Mouse (Mus musculus) heart, embryonic 11.5 days (tissue): ENCODE results near the gene Fnbp1. TPM values are rescaled to one million over a fixed set of nuclear protein-coding genes. Genes with fewer than 3 reads are reported as not detected.

Experiments used
- ATAC-seq: fragments of 200-750 bp; cut with Nextera tagmentation; replicated peaks from 2 replicates; pipeline ENCODE4 v1.8.0; 2017; ENCODE audit warnings: moderate library complexity; ENCODE audit not compliant: insufficient number of reproducible peaks, low FRiP score, low TSS enrichment
- H3K27ac ChIP-seq: fragments of 300-500 bp; sonication (generic); 2 replicates; pipeline ENCODE4 v1.5.1; 2014; ENCODE audit warnings: mild to moderate bottlenecking, low read depth, low read length
- H3K27me3 ChIP-seq: fragments of 300-500 bp; sonication (generic); 2 replicates; pipeline ENCODE4 v1.6.1; 2014; ENCODE audit warnings: mild to moderate bottlenecking, low read length, mixed read lengths; ENCODE audit not compliant: control insufficient read depth, insufficient read depth
- H3K36me3 ChIP-seq: fragments of 300-500 bp; sonication (generic); 2 replicates; pipeline ENCODE4 v1.6.1; 2014; ENCODE audit warnings: mild to moderate bottlenecking, low read length, moderate library complexity, mixed read lengths; ENCODE audit not compliant: control insufficient read depth, insufficient read depth
- H3K4me1 ChIP-seq: fragments of 300-500 bp; sonication (generic); 2 replicates; pipeline ENCODE4 v1.6.1; 2014; ENCODE audit warnings: low read length; ENCODE audit not compliant: control insufficient read depth, insufficient read depth
- H3K4me2 ChIP-seq: fragments of 300-500 bp; sonication (generic); 2 replicates; pipeline ENCODE4 v1.6.1; 2014; ENCODE audit warnings: mild to moderate bottlenecking, moderate library complexity
- H3K4me3 ChIP-seq: fragments of 300-500 bp; sonication (generic); 2 replicates; pipeline ENCODE4 v1.5.1; 2014; ENCODE audit warnings: low read depth, low read length
- H3K9ac ChIP-seq: fragments of 300-500 bp; sonication (generic); 2 replicates; pipeline ENCODE4 v1.6.1; 2014; ENCODE audit warnings: mild to moderate bottlenecking, low read depth, low read length, moderate library complexity
- H3K9me3 ChIP-seq: fragments of 300-500 bp; sonication (generic); replicated peaks from 2 replicates; pipeline ENCODE4 v1.6.1; 2016; ENCODE audit warnings: low read length; ENCODE audit not compliant: control insufficient read depth
- WGBS: fragments of 180-500 bp; shearing (Covaris S2); extraction: QIAGEN DNeasy Blood & Tissue Kit; methylation state at CpG from one replicate; pipeline ENCODE4 v1.1.7; 2014; ENCODE audit not compliant: insufficient replicate concordance; 5-methylcytosine and 5-hydroxymethylcytosine counted together
- polyA plus RNA-seq: library from polyadenylated mRNA; unstranded; fragments of >200 nt; fragmentation: Nextera tagmentation; extraction: Ambion mirVana; gene quantifications from 2 replicates; pipeline ENCODE4 v1.2.1, GENCODE M21; 2014

Gene Fnbp1
- polyA plus RNA-seq, 1 experiment from 2014 or later: 19.5 TPM

DNA sequence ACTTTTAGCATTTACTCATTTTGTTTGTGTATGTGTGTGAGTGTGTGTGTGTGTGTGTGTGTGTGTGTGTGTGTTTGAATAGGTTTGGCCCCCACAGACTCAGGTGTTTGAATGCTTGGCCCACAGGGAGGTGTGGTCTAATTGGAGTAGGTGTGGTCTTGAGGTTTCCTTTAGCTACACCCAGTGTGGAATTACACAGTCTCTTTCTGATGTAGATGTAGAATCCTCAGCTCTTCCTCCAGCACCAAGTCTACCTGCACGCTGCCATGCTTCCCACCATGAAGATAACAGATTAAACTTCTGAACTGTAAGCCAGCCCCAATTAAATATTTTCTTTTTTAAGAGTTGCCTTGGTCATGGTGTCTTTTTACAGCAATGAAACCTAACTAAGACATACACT, 81.5 kb downstream of the Fnbp1 start:
- Histone ChIP-seq H3K9ac (no peak overlapping the region), H3K36me3 (peaks cover 26% of the 10 kb centered on the region), H3K27me3 (no peaks in the 10 kb centered on the region), H3K9me3 (0 out of 2 replicates have a peak, but pooled peaks cover 4% of the 10 kb centered on the region), H3K4me3 (no peak overlapping the region), H3K4me1 (no peaks in the 10 kb centered on the region), H3K4me2 (no peak overlapping the region), H3K27ac (no peak overlapping the region)
- 92% methylated on average over 1 of the region's 1 CpGs for WGBS
- no peak for ATAC-seq

DNA sequence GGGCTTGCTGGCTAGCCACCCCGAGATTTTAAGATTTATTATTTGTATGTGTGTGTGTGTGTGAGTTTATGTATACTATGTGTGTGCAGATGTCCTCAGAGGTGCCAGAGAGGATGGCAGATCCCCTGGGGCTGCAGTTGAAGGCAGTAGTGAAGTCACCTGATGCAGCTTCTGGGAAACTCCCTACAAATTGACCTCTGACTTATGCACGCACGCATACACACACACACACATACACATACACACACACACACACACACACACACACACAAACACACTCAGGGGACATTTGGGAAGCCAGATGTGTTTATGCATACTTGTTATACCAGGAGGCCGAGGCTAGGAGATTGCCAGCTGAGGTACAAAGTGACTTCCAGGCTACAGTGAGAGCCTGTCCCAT, 83.4 kb downstream of the Fnbp1 start:
- H3K27ac ChIP-seq: no peak overlapping the region
- peaks cover 37% of the 10 kb centered on the region for H3K36me3 ChIP-seq
- H3K4me1 ChIP-seq: no peaks in the 10 kb centered on the region
- H3K9ac ChIP-seq: no peak overlapping the region
- no peak overlapping the region for H3K4me2 ChIP-seq
- 0 out of 2 replicates have a peak, but pooled peaks cover 4% of the 10 kb centered on the region for H3K9me3 ChIP-seq
- WGBS: 82% methylated on average over 4 of the region's 4 CpGs
- H3K4me3 ChIP-seq: no peak overlapping the region
- no peaks in the 10 kb centered on the region for H3K27me3 ChIP-seq
- ATAC-seq: no peak

DNA sequence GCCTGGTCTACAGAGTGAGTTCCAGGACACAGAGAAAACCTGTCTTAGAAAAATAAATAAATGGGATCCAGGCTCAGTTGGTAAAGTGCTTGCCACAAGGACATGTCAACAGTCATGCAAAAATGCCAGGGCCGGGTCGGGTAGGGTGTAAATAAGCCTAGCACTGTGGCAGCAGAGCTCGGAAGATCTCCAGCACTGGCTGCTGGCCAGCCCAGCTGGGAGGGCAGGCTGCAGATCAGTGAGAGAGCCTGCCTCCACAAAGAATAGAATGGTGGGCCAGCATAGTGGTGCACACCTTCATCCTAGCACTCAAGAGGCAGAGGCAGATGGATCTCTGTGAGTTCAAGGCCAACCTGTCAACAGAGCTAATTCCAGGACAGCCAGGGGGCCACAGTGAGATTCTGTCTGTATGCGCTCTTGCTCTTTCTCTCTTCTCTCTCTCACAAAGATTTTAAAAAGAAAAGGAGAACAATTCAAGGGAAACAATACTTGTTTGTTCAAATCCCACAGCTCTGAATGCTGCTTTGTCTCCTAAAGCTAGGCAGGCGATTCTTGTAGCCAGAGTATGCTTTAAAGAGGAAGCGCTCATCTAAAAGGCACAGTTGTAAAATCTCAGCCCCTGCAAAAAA, 84.1 kb downstream of the Fnbp1 start:
- H3K4me2 ChIP-seq: no peak overlapping the region
- H3K9me3 ChIP-seq: 0 out of 2 replicates have a peak, but pooled peaks cover 4% of the 10 kb centered on the region
- H3K9ac ChIP-seq: no peak overlapping the region
- 83% methylated on average over 6 of the region's 6 CpGs for WGBS
- no peak for ATAC-seq
- no peaks in the 10 kb centered on the region for H3K27me3 ChIP-seq
- H3K36me3 ChIP-seq: peaks cover 39% of the 10 kb centered on the region
- no peaks in the 10 kb centered on the region for H3K4me1 ChIP-seq
- H3K27ac ChIP-seq: no peak overlapping the region
- no peak overlapping the region for H3K4me3 ChIP-seq

DNA sequence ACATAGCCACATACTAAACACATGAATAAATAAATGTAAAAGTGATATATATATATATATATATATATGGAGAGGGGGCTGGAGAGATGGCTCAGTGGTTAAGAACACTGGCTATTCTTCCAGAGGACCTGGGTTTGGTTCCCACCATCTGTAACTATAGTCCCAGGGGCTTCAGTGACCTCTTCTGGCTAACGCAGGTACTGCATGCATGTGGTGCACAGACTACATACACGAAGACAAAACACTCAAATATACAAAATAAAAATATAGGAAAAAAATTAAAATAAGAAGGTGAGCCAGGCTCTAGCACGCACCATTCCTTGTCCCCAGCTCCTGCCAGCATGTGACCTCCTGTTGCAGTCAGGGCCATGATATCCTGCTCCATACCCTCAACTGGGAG, 85.7 kb downstream of the Fnbp1 start:
- WGBS: 92% methylated on average over 3 of the region's 3 CpGs
- no peak overlapping the region for H3K27ac ChIP-seq
- H3K4me2 ChIP-seq: no peak overlapping the region
- H3K9ac ChIP-seq: no peak overlapping the region
- no peak for ATAC-seq
- peaks cover 44% of the 10 kb centered on the region for H3K36me3 ChIP-seq
- no peaks in the 10 kb centered on the region for H3K4me1 ChIP-seq
- H3K9me3 ChIP-seq: 0 out of 2 replicates have a peak, but pooled peaks cover 4% of the 10 kb centered on the region
- H3K4me3 ChIP-seq: no peak overlapping the region
- no peaks in the 10 kb centered on the region for H3K27me3 ChIP-seq

DNA sequence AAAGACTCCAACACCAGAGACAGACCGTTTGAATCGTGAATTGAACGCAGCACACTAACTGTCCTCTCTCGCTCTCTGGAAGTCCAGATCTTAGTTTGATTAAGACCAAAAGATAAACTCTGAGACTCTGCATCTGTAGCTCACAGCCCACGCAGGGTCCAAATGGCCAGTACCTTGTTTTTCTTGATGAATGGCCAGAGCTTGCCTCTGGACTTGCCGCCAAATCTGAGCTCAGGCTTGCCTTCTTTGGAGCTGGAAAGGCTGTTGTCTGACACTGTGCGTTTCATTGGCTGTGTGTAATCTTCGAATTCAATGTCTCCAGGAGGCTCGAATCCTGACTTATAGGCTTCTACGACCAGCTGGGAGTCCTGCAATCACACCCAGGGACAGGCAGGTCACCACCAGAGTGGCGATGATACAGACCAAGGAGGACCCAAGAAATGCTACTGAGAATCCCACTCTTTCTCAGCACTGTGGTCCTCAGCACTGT, 87.9 kb downstream of the Fnbp1 start:
- Histone ChIP-seq H3K4me3 (no peak overlapping the region), H3K36me3 (peaks cover 44% of the 10 kb centered on the region), H3K27ac (no peak overlapping the region), H3K9me3 (0 out of 2 replicates have a peak, but pooled peaks cover 4% of the 10 kb centered on the region), H3K27me3 (no peaks in the 10 kb centered on the region), H3K4me2 (no peak overlapping the region), H3K4me1 (0 out of 2 replicates have a peak, but pooled peaks cover 3% of the 10 kb centered on the region), H3K9ac (no peak overlapping the region)
- WGBS: 85% methylated on average over 11 of the region's 11 CpGs
- ATAC-seq: no peak

DNA sequence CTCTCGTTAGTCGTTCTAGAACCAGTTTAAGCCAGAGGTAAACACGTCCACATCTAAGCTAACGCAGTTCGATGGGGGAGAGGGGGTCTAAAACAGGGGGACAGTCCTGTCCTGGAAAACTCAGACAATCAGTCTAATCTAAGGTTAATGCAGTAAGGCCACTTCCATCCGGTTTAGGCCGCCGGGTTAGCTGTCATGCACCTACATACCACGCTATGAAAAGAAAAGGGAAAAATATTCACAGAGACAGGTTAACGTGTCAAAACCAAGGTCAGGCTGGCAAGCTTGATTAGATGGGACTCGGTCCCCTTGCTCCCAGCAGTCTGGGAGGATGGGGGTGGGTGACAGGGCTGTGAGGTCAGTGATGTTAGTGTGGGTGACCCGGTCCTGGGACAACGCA, 88.4 kb downstream of the Fnbp1 start:
- Histone ChIP-seq H3K4me3 (no peak overlapping the region), H3K36me3 (peaks cover 42% of the 10 kb centered on the region), H3K9me3 (0 out of 2 replicates have a peak, but pooled peaks cover 4% of the 10 kb centered on the region), H3K27me3 (no peaks in the 10 kb centered on the region), H3K27ac (no peak overlapping the region), H3K4me1 (0 out of 2 replicates have a peak, but pooled peaks cover 3% of the 10 kb centered on the region), H3K9ac (no peak overlapping the region), H3K4me2 (no peak overlapping the region)
- no peak for ATAC-seq
- 89% methylated on average over 13 of the region's 13 CpGs for WGBS

- H3K4me3 ChIP-seq: no peak overlapping the region
- H3K4me1 ChIP-seq: 0 out of 2 replicates have a peak, but pooled peaks cover 3% of the 10 kb centered on the region
- H3K36me3 ChIP-seq: peaks cover 37% of the 10 kb centered on the region
- WGBS: 84% methylated on average over 10 of the region's 10 CpGs
- H3K4me2 ChIP-seq: no peak overlapping the region
- no peaks in the 10 kb centered on the region for H3K27me3 ChIP-seq
- H3K9me3 ChIP-seq: 0 out of 2 replicates have a peak, but pooled peaks cover 4% of the 10 kb centered on the region
- H3K9ac ChIP-seq: no peak overlapping the region
- no peak for ATAC-seq
- H3K27ac ChIP-seq: no peak overlapping the region
Observed at GRCm38 (mm10) chr2:31052441-31052840, 89.4 kb downstream of the Fnbp1 start.

DNA sequence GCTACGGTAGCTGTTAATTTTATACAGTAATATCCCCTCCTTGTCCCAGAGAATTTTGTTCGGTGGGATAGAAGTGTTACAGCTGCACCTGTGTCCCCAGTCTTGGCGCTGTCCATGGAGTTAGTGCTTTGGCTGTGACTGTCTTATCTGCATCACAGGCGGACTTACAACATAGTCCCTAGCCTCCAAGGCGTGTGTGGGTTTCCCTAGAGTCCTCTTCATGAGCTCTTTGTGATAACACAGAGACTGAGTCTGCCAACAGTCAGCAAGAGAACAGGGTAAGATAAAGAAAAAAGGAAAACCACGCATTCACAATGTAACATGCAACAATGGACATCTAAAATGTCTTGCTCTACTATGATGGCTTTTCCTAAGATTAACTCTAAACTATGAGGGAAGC, 93.8 kb downstream of the Fnbp1 start:
- Histone ChIP-seq H3K4me3 (no peak overlapping the region), H3K9ac (no peak overlapping the region), H3K4me2 (no peak overlapping the region), H3K27me3 (no peaks in the 10 kb centered on the region), H3K27ac (no peak overlapping the region), H3K9me3 (no peaks in the 10 kb centered on the region), H3K4me1 (0 out of 2 replicates have a peak, but pooled peaks cover 3% of the 10 kb centered on the region), H3K36me3 (peaks cover 9% of the 10 kb centered on the region)
- WGBS: 67% methylated on average over 6 of the region's 6 CpGs
- no peak for ATAC-seq

GRCm38 (mm10) chr2:31043856-31044255, 98.0 kb downstream of the Fnbp1 start:
- Histone ChIP-seq H3K9me3 (no peaks in the 10 kb centered on the region), H3K36me3 (peaks cover 12% of the 10 kb centered on the region), H3K4me3 (no peak overlapping the region), H3K27ac (no peak overlapping the region), H3K4me1 (no peaks in the 10 kb centered on the region), H3K4me2 (no peak overlapping the region), H3K27me3 (no peaks in the 10 kb centered on the region), H3K9ac (no peak overlapping the region)
- WGBS: 90% methylated on average over 1 of the region's 1 CpGs
- no peak for ATAC-seq
